Mouse (Mus musculus) cerebellum, postnatal 10 days (tissue): ENCODE results near the gene Cd63.

Experiments used
- DNase-seq, 2 experiments: peaks; one replicate each; pipeline ENCODE4 v3.0.0; 2021; ENCODE audit warnings: mixed read lengths in 2 of 2

Cd63 gene

GRCm38 (mm10) chr10:128900698-128901097, at the start of gene Cd63:
Gene Cd63 (plus strand): TSS chr10:128900989.
- DNase-seq, result no peak

GRCm38 (mm10) chr10:128861176-128861575, 39.6 kb upstream of the Cd63 start:
- no peak for DNase-seq

- no peak for DNase-seq
Measured at GRCm38 (mm10) chr10:128866042-128866441, 34.7 kb upstream of the Cd63 start.

- no peak for DNase-seq
Measured at GRCm38 (mm10) chr10:128866518-128866917, 34.3 kb upstream of the Cd63 start.

- DNase-seq, result no peak
Measured at GRCm38 (mm10) chr10:128870341-128870740, 30.4 kb upstream of the Cd63 start.

- DNase-seq, result no peak
Measured at GRCm38 (mm10) chr10:128878291-128878690, 22.5 kb upstream of the Cd63 start.

- DNase-seq, result no peak
Measured at GRCm38 (mm10) chr10:128878811-128879210, 22.0 kb upstream of the Cd63 start.

GRCm38 (mm10) chr10:128882067-128882466, 18.7 kb upstream of the Cd63 start:
- DNase-seq, result no peak

- DNase-seq, result peak; percentile 39 to 46
Measured at GRCm38 (mm10) chr10:128888941-128889827, 11.6 kb upstream of the Cd63 start.

GRCm38 (mm10) chr10:128889846-128890245, 10.9 kb upstream of the Cd63 start:
- no peak for DNase-seq

- DNase-seq, result peak; percentile 45 to 46
Measured at GRCm38 (mm10) chr10:128890383-128891295, 10.2 kb upstream of the Cd63 start.

- peak; percentile 84 to 90 for DNase-seq
Measured at GRCm38 (mm10) chr10:128891296-128892094, 9.3 kb upstream of the Cd63 start, which contains the start of gene Gdf11. Gene Gdf11 (minus strand): TSS chr10:128891718.

GRCm38 (mm10) chr10:128892246-128892645, 8.5 kb upstream of the Cd63 start:
- DNase-seq, result peak in 1 of 2 experiments; percentile 40

- DNase-seq, result peak; percentile 91 to 95
Measured at GRCm38 (mm10) chr10:128895437-128895836, 5.4 kb upstream of the Cd63 start.

GRCm38 (mm10) chr10:128895952-128896693, 4.7 kb upstream of the Cd63 start:
- peak; percentile 89 to 91 for DNase-seq

GRCm38 (mm10) chr10:128896807-128897206, 4.0 kb upstream of the Cd63 start:
- DNase-seq, result no peak

- DNase-seq, result peak; percentile 67 to 76
Measured at GRCm38 (mm10) chr10:128897501-128897900, 3.3 kb upstream of the Cd63 start.

GRCm38 (mm10) chr10:128899759-128900490, 864 bp upstream of the Cd63 start:
- DNase-seq, result no peak

GRCm38 (mm10) chr10:128901409-128901808, 620 bp downstream of the Cd63 start:
- no peak for DNase-seq

- no peak for DNase-seq
Measured at GRCm38 (mm10) chr10:128902409-128902988, 1.7 kb downstream of the Cd63 start.

- no peak for DNase-seq
Measured at GRCm38 (mm10) chr10:128904812-128905211, 4.0 kb downstream of the Cd63 start.
